Mouse (Mus musculus): ENCODE measurements around the gene Dtx1.

DNA sequence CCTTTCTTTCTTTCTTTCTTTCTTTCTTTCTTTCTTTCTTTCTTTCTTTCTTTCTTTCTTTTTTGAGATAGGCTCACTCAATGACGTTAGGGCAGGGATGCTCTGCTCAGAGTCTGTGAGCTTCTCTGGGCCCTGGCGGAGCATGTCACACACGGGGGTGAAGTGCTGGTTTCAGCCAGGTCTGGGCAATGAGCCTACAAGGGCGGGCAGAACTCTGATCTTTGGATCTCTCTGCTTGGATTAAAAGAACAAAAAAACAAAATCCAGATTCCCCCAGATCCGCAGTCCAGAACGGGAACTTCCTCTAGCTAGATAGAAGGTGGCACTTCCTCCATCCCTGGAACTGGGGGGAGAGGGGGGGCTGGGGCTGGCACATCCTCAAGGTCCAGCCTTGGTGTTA, 65.9 kb downstream of the Dtx1 start:
- TF ChIP-seq CTCF (IDR thresholded peaks at IDR 0.05; ENCODE audit: low read depth) (no peak), EP300 (IDR thresholded peaks at IDR 0.05; ENCODE audit: low read depth) (no peak)
